Mouse (Mus musculus): ENCODE measurements at regions not wholly inside any gene's neighbourhood (a gene's known extent, or its start where the extent isn't known, plus 50 kb on each side); places are given as distances from the start of the nearest gene placed in this dataset.

DNA sequence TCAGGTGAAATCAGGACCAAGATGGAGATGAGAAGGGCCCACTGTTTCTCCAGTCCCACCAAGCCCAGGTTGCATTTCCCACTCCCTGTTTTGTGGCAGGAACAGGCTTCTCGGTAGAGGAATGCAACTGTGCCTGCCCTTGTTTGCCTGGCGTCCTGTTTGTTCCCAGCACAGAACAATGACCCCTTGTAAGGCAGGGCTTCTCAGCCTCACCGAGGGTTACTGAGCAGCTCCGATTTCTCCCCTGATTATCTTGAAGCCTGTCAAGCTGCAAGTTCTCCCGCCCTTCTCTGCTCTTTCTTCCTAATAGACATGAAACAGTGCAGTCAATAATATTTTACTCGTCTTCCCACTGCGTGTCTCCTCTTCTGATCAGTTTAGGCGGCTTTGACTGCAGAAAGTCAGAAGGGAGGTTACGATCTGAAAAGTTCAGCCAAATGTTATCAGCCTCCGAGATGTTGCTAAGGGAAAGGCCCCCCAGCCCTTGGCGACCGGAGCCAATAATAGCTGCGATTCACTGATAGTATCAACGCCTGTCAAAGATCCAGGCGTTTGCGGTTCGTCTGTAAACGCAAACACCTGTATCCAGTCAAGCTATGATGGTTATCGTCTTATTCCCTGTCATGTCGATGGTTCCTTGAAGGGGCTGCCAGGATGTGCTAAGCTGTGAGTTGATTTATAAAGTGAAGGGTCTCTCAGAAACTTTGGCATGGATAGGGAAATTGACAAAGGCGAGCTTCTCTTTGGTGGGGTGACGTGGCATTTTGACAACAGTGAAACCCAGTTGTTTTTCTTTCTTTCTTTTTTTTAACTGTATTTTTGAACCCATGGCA is 287.7 kb upstream of the Zfp507 start:
- DNase-seq = no peak

DNA sequence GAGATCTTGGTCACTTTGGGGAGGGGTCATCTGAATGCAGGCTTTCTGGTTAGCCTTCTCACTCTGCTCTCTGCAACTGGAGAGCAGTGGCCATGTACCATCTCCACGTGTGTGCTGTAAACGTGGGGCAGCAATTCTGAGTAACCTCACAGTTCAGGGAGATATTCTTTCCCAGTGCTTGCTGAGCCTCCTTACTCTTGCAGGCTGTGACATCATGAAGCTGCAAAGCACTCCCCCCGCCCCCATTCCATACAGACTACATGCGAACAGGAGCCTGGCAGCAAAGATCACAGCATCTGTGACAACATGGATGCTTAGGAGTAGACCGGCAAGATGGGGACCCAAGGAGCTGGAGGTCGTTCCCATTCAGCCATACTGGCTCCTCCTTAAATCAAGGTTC is 284.8 kb upstream of the Zfp507 start:
- no peak for DNase-seq

DNA sequence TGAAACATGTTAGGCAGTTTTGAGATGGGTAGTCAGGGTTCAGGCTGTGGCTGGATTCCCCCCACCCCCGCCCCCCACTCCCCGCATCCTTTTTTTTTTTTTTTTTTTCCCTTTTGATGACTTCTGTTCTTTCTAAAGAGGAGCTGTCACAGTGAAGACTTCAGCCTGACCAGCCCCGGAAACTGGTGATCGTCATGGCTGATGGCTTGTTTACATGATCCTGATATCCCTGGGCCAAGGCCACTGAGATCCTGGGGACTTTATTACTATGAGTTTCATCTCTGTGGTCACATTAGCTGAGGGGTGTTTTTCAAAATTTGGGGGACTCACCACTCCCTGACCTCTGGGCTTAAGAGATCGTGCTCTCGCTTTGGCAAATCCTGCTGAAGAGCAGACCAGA is 275.9 kb upstream of the Zfp507 start:
- no peak for DNase-seq

DNA sequence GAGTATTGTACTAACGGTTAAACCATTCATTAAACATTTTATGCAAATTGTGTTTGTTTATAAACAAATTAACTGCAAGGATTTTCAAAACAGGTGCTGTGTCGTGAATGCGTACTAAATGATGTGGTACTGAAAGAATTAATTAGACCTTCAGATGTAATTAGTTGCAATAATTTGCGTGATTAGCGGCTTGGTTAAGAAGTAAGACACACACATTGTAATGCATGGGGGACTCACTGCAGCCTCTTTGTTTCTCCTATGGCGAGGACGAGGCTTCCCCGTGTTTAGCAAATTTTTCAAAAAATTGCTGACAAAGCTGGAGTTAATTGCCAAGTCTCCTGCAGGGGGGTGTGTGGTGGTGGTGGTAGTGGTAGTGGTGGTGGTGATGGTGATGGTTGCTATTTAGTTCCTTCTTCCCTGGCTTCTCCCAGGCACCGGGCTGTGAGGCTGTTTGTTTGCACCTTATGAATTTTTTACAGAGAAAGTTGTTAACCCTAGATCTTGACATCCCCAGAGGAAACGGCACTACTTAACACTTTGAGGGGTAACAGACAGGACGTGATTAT is 275.4 kb upstream of the Zfp507 start:
- no peak for DNase-seq

DNA sequence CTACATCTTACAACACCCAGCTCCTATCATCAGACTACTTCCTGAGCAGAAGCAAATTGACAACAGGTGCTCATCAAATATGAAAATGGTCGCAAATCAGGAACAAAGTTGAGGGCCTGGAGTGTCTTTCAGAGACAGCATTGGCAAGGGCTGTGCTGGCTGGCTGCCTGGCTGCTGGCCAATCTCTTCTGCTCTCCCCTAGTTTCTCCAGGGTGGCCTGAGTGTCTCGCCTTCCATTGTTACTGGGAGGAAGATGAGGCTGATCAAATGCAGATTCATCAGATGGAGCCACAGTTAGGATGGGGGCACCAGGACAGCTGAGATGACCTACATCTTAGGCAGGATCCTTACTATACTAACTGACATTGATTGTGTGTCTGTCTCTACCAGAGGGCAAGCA is 274.5 kb upstream of the Zfp507 start:
- no peak for DNase-seq

DNA sequence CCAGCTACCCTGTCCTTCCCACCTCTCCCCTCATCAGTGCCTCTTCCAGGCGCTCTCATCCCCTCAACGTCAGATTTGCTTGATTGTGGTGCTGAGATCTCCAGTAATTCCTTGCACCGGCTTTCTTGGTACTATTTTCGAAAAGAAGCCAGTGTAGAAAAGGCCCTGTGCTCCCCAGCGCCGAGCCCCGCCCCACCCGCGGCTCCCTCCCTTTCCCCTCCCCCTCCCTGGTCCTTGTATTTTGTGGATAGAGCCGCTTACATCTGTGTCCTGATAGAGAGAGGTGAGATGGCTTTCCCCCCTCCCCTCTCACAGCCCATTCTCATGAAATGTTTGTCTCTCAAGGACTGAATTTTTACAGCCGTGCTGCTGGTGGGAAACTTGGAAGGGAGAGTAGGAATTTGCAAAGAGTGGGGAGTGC is 273.2 kb upstream of the Zfp507 start:
- peak; percentile 15 for DNase-seq

DNA sequence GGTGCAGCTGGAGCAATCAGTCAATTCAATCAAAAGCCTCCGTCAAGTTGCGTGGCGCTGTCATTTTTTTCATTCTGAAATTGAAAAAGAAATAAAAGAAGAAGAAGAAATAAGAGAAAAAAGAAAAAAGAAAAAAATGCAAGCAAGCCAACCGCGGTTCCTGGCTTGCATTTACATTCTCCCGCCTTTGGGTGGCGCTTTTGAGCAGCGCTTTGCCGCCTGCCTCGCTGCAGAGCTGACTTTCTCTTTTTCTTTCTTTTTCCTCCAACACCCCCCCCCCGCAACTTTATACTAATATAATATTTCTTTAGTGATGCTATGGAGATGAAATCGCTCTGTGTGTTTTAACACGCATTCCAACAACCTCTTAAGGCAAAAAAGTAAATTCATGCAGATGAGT is 269.0 kb upstream of the Zfp507 start:
- DNase-seq = peak; percentile 20

DNA sequence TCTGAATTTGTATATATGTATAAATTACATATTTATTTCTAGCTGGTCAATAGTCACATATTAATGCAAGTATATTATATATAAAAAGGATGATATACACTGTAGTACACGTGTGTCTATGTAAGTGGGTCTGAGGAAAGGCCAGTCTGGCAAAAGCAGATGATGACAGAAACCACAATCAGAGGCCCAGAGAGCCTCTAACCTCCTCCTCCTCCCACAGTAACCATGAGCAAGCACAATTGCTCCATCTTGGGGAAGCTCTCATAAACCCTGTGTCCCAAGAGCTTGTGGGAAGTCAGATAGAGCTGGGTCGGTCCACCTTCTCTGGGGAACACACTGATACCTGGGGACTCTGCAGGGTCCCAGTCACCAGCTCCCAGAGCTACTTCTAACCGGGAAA is 263.9 kb upstream of the Zfp507 start:
- DNase-seq = no peak

DNA sequence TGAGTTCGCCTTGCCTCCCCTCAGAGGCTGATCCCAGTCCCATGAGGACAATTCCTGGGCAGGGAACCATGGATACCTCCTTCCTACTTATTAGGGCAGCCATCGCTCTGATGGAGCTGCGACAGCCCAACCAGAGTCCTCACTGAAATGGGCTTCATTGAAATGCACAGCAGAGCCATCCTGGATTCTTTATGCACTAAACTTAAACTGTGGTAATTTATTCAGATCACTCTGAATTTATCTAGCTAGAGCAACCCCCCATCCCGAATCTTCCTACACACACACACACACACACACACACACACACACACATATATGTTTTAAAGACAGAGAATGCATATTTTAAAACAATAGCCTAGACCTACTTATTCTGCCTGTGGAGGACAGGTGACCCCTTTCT is 258.9 kb upstream of the Zfp507 start:
- no peak for DNase-seq

DNA sequence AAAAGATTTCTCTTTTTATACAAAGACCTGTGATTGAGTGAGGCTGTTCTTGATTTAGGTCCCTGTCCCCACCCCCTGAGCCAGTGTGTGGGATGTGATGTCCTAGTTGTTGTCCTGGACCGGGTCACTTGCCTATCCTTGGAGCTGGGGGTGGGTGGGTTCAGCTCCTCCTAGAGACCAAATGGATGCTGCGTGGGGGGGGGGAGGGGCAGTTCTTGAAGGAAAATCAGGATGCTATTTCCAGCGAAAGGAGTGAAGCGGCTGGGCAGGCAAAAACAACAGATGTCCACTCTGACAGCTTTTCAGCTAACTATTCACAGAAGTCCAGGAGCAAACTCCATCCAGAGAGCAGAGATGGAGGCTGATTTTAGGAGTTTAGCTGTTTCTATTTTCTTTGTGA is 257.6 kb upstream of the Zfp507 start:
- no peak for DNase-seq

DNA sequence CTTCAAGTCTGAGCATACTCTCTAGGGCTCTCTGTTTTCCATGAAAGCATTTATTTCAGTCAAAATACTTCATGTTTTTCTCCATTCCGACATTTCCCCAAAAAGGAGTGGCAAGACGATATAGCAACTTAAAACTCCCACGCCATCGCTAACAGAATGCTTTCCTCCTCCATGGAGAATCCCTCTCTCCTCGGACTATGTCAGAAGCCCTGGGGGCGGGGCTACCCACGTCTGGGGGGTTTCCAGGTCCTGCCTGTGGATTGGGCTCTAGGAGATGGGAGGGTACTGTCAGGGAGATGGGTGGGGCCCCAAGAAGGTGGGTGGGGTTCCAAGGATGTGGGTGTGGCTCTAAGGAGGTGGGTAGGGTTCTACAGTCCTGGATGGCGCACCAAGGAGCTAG is 243.2 kb upstream of the Zfp507 start:
- no peak for DNase-seq

DNA sequence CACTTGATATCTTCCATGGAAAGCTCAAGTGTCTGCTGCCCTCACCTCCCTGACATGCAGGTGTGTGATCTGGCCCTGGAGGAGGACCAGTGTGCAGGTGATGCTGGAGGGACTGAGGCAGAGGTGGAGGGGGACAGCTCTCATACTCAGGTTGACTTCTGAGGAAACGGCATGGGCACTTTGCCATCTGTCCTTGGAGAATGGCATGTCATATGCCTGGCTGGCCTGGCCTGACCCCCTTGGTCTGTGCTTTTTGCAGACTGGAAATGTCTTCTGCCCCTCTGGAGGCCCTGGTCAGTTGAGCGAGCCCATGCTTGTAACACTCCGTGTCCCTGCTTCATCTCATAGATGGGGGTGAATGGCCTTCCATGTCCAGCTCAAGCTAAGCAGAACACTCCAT is 229.1 kb upstream of the Zfp507 start:
- DNase-seq = no peak

DNA sequence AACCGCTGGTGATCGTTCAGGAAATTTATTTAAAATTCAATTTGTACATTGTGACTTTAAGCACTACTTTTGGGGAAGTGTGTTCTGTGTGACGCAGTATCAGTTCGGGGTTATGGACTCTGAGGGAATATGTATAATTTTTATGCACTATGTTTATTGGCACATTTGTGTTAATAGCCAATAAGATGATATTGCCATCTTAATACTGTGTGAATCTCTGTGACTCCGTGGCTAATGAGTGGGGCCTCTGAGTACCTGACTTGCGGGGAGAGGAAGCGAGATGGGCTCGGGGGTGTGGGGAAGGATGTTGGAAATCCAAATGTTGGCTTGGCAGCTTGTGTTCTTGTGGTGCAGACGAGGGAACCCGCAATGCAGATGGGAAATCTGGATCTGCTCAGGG is 220.2 kb upstream of the Zfp507 start:
- DNase-seq = no peak

DNA sequence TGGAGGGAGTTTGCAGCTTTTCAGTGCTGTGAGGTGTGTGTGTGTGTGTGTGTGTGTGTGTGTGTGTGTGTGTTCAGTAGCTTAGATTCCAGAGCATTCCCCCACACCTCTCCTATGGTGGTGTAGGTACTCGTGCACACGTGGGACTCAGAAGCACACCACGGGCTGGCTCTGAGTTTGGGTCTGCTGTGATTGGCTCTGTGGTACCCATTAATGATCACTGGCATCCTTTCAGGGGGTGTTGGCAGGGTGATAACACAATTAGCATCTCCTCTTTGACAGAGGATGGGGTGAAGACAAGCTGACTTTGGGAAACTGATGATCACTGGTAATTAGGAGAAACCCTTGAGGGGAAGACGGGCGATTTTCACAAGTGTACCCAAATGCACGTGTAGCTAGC is 219.7 kb upstream of the Zfp507 start:
- DNase-seq = no peak

DNA sequence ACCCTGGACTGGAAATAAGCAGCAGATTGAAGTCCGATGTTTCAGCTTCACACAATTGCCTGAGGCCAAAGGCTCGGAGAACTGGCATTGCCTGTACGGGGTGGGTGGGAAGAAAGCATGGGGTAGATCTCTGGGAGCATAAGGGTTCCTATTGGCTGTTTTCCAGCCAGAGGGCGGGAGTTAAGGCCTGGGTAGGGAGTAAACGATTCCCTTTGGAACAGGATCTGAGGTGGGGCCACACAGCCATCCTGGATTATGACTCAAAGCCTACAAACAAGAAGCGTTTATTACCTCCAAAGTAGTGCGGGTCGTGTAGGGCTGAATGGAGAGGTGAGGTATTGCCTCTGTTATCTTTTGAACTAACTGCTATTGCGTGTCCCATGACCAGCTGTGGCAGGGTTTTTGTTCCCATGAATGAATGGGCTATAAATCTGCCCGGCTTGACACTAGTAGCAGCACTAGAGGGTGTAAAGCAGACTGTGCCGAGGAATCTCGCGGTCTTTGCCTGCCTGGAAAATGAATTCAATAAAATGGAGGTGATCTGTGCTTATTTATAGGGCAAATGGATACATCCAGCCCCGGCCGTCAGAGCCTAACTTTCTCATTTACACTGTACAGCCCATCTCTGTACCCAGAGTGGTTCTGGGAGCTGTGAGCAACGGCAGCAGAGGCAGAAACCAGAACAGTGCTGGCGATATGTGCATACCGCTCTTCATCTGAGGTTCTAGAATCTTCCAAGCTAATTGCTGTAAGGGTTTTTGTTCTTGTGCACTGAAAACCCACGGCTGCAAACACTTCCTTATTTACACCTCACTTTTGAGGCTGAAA is 214.3 kb upstream of the Zfp507 start:
- no peak for DNase-seq

DNA sequence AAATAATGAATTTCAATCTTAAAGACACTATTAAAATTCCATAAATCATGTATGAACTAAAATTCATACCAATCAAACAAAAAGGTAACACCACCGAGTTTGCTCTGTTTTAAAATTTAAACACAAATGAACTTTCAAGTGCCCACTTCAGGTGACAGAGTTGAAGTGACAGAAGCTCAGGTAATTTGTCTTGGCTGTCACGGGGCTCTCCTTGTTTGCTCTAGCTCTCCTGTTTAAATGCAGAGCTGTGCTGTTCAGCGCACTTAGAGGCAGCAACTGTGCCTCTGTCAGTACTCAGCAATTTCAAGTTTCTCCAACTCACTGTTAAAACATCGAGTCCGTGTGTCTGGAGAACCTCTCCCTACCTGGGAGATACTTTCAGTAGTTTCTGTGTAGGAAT is 193.8 kb upstream of the Zfp507 start:
- DNase-seq = no peak

DNA sequence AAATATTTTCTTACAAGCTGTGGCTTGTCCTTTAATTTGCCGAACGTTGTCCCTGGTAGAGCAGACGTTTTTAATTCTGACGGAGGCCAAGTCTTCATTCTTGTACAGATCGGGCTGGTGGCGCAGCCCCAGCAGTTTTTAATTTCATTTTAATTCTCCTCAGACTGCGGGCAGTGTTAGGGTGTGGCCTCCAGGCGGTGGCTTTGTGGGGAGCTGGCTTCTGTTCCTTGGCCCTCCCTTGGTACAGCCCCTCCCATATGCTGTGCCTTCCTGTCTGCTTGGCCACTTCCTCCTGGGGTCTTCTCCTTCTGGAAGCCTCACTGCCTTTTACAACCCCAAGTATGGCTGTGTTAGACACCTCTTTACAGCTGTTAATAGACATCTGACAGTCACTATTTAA is 189.7 kb upstream of the Zfp507 start:
- DNase-seq = peak; percentile 22

DNA sequence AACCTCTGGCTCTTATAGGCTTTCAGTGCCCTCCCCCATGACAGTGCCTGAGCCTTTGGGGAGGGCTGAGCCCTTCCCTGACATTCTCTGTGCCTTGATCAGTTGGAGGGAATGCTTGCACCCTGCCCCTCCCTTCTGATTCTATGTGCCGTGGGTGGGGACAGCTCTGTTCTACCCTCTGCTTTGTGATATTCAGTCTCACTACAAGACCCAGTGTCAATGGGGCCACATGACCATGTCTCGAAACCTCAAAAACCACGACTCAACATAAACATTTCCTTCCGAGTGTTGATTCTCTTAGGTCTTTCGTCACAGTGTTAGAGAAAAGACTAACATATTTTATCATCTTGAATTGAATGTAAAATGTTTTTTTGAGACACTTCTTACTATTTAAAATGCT is 188.3 kb upstream of the Zfp507 start:
- DNase-seq = no peak

DNA sequence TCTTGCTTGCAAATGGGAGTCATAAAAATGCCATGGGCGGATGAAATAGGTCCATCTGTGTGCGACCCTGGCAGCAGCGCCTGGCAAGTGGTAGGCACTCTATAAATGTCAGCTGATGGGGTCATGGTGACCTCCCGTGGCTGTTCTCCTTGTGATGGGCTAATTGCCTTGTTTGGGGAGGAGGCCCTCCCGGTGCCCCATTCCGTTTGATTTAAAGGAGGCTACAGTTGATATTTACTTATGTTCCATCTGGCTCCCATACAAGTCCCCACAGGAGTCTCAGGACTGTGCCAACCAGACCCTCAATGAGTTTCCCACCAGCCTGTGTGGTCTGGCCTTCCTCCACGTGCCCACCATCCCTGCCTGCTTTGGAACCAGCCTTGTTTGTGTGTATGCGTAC is 186.7 kb upstream of the Zfp507 start:
- no peak for DNase-seq

DNA sequence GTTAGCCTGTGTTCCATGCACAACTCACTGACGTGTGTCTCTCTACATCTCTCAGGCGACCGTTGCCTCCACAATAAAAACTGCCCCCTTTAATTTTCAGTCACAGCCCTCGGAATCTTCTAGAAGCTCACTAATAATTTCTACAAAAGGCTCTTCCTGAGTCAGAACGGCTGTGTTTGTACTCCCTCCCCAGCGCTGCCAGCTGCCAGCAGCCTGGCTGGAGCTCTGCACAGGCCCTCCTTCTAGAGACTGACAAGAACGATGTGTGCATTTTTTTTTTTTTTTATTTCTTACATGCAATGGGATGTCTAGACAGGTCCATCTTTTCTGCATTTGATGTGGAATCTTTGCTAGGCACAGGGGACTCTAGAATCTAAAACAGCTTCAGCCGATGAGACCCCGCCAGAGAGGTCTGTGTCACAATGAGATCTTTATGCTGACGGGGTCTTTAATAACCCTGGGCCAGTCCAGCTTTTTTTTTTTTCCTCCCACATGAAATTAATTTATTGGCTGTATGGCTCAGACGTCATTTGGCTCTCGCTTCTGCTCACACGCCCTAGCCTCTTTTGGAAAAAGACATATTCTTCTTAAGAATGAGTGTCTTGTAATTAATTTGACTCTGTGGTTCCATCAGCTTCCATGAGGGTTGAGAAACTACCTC is 185.8 kb upstream of the Zfp507 start:
- no peak for DNase-seq

DNA sequence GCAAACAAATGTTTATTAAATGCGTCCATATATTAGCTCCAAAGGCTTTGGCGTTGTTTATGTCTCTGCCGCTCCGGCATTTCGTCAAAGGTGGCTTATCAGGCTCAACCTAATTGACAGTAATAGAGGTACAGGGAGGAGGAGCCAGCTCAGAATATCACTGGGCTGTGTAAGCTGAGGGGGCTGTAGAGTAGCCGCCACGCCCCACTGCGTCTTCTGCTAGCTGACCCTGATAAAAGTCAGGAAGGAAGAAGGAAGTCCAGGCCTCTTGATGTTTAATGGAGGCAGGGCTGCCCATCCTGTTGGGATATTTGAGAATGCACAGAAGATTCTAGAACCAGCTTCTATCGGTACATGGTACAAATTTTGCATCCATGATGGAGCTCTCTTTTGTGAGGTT is 175.2 kb upstream of the Zfp507 start:
- no peak for DNase-seq

DNA sequence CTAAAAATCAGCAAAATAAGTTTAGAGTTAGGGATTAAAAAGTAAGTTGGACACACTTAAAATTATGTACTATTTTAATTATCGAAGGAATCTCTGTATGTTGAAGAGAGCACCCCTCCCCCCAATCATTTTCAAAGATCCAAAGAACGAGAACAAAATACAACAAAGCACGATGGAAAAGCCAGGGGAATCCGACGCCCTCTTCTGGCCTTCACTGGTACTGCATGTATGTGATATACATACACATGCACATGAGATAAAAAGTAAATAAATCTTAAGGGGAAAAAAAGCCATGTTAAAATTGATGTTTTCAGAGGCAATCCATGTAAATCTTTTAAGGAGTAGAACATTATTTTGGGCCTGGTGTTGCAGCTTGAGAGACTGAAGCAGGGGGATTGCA is 155.9 kb upstream of the Zfp507 start:
- no peak for DNase-seq

DNA sequence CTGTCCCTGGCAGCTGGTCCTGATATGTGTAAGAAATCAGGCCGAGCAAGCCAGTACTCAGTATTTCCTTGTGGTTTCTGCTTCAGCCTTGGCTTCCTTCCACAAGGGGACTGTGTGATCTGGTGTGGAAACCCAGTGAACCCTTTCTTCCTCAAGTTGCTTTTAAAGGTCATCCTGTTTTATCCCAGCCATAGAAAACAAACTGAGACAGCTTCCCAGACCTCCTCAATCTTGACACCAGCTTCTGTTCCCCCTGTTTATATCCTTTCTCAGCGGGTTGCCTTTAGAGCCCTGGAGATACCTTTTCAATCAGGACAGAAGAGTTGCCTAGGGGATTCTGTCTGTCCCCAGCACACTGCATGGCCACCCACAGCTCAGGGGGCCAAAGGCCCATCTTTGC is 155.2 kb upstream of the Zfp507 start:
- DNase-seq = no peak

DNA sequence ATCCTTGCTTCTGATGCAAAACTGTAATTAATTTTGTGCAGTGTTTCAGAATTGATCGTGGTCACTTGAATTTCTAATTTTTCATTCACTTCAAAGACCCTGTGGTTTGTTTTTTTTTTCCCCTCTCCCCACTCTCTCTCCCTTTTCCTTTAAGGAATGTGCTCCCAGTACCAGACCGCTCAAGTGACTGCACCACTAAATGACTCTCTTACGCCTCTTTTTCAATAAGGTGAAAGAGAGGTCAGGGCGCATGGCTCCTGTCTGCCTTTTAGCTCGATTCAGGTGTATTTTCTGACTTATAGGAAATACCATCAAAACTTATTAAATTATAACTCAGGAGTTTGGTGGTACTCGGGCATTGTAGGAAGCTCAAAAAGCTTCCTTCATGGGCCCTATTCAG is 146.0 kb upstream of the Zfp507 start:
- DNase-seq = no peak

All from liver (tissue).